Mouse (Mus musculus) adipocyte (in vitro differentiated cells): ENCODE measurements at regions not wholly inside any gene's neighbourhood (a gene's known extent, or its start where the extent isn't known, plus 50 kb on each side); places are given as distances from the start of the nearest gene placed in this dataset.

Source experiments
- DNase-seq: peaks from one replicate; pipeline ENCODE4 v3.0.0-alpha.2; 2016; ENCODE audit warnings: low spot score

GRCm38 (mm10) chr19:27134360-27134759 lies 81.9 kb upstream of the Vldlr start:
- no peak for DNase-seq

- no peak for DNase-seq
These were observed 75.4 kb upstream of the Vldlr start for GRCm38 (mm10) chr19:27140892-27141291.

DNA sequence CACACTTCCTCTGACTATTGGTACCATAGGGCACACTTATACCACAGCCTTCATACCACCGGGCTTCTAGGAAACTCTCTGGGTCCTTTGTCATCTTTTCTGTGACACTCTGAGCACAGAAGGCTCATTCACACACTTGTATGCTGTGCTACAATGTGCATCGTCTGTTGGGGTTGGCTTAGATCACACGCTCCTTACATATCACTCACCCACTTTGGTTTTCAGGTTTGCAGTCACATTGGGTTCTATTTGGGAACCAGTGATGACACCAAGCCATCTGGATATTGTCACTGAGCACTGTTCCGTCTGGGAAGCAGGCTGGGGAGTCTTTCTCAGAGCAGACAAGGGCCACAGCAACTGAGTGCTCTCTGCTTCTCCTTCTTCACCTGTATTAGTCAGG lies 74.1 kb upstream of the Vldlr start:
- DNase-seq = no peak

- DNase-seq = no peak
These were observed 68.9 kb upstream of the Vldlr start for GRCm38 (mm10) chr19:27147404-27147803.

DNA sequence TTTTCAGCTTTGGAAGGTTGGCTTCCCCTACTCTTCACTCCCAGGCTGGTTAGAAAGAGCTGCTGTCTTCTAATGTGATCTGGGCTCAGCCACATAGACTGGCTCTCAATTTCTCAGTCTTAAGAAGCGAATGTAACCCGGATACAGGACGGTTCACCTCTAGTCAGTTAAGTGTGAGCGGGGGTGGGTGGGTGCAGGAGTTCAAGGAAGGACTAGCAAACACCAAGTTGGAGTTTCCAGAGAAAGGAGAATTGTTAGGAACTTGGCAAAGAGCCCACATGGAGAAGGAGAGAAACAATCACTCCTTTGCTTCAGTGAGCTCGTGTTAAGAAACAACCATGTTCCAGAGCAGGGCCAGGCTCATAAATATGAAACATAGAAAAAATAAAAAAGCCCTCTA lies 68.0 kb upstream of the Vldlr start:
- DNase-seq = no peak

GRCm38 (mm10) chr19:27149567-27149966 lies 66.7 kb upstream of the Vldlr start:
- no peak for DNase-seq

GRCm38 (mm10) chr19:27161933-27162332 lies 54.4 kb upstream of the Vldlr start:
- no peak for DNase-seq
